Mouse (Mus musculus): ENCODE results near the gene Vps45. TPM values are rescaled to one million over a fixed set of nuclear protein-coding genes. Genes with fewer than 3 reads are reported as not detected.
A peak's percentile ranks its signal among the peaks of the same experiment; 100 is the strongest.

The Vps45 gene
- total and polyA plus RNA-seq, 3 experiments, result 6.1 to 28.7 (median 16.1) TPM

DNA sequence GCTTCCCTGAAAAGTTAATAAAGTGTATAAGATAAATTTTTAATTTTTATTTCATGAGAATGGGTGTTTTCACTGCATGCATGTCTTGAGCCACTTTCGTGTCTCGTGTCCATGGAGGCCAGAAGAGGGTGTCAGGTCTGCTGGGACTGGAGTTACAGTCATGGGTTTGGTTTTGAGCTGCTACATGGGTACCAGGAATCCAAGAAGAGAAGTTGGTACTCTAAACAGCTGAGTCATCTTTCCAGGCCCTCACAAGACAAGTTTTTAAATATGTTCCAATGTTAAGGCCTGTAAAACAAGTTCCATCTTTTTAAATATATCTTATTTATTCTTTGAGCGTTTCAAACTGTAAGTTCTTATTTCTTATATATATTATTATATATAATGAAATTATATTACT, 6.0 kb upstream of the Vps45 start:
- Histone ChIP-seq H3K4me3 (ENCODE audit: low read depth, low read length) (no peak overlapping the region), H3K4me1 (ENCODE audit: insufficient read depth, low read depth, low read length) (peaks cover 13% of the 10 kb centered on the region), H3K27me3 (ENCODE audit: insufficient read depth, low read length) (no peaks in the 10 kb centered on the region), H3K36me3 (replicated peaks) (no peaks in the 10 kb centered on the region), H3K9me3 (replicated peaks) (no peaks in the 10 kb centered on the region)
- TF ChIP-seq GATA1 (IDR thresholded peaks at IDR 0.05; ENCODE audit: borderline replicate concordance, low read length) (no peak), CTCF (IDR thresholded peaks at IDR 0.05; ENCODE audit: low read depth, low read length) (no peak), POLR2AphosphoS5 (IDR thresholded peaks at IDR 0.05; ENCODE audit: insufficient replicate concordance, low read depth, low read length) (no peak), GATA2 (IDR thresholded peaks at IDR 0.05; ENCODE audit: borderline replicate concordance, low read depth, low read length) (no peak), TAL1 (conservative IDR thresholded peaks at IDR 0.05; ENCODE audit: low read depth, low read length) (no peak)
- DNase-seq (ENCODE audit: low spot score) (no peak), ATAC-seq (ENCODE audit: extremely low read depth, insufficient number of reproducible peaks, low FRiP score, poor library complexity, severe bottlenecking) (no peak)

DNA sequence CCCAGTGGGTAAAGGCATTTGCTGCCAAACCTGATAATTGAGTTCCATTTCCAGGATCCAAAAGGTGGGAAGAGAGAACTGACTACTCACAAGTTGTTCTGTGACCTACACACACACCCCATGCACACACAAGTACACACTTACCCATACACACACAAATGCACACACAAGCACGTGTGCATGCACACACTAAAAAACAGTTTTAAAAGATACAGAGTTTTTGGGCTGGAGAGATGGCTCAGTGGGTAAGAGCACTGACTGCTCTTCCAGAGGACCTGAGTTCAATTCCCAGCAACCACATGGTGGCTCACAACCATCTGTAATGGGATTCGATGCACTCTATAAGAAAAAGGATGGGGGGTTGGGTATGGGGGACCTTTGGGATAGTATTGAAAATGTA, 5.0 kb upstream of the Vps45 start:
- Histone ChIP-seq H3K4me1 (ENCODE audit: insufficient read depth, low read depth, low read length) (peaks cover 14% of the 10 kb centered on the region), H3K27me3 (ENCODE audit: insufficient read depth, low read length) (no peaks in the 10 kb centered on the region), H3K9me3 (replicated peaks) (no peaks in the 10 kb centered on the region), H3K4me3 (ENCODE audit: low read depth, low read length) (no peak overlapping the region), H3K36me3 (replicated peaks) (no peaks in the 10 kb centered on the region)
- DNase-seq (ENCODE audit: low spot score) (no peak), ATAC-seq (ENCODE audit: extremely low read depth, insufficient number of reproducible peaks, low FRiP score, poor library complexity, severe bottlenecking) (no peak)
- TF ChIP-seq CTCF (IDR thresholded peaks at IDR 0.05; ENCODE audit: low read depth, low read length) (no peak), POLR2AphosphoS5 (IDR thresholded peaks at IDR 0.05; ENCODE audit: insufficient replicate concordance, low read depth, low read length) (no peak), TAL1 (conservative IDR thresholded peaks at IDR 0.05; ENCODE audit: low read depth, low read length) (no peak), GATA2 (IDR thresholded peaks at IDR 0.05; ENCODE audit: borderline replicate concordance, low read depth, low read length) (no peak), GATA1 (IDR thresholded peaks at IDR 0.05; ENCODE audit: borderline replicate concordance, low read length) (no peak)

- Histone ChIP-seq H3K4me3 (ENCODE audit: low read depth, low read length) (no peak overlapping the region), H3K36me3 (replicated peaks) (peaks cover 13% of the 10 kb centered on the region), H3K9me3 (replicated peaks) (no peaks in the 10 kb centered on the region), H3K27me3 (ENCODE audit: insufficient read depth, low read length) (no peaks in the 10 kb centered on the region), H3K4me1 (ENCODE audit: insufficient read depth, low read depth, low read length) (peaks cover 31% of the 10 kb centered on the region)
- TF ChIP-seq GATA2 (IDR thresholded peaks at IDR 0.05; ENCODE audit: borderline replicate concordance, low read depth, low read length), result no peak
- no peak for TF ChIP-seq CTCF (IDR thresholded peaks at IDR 0.05; ENCODE audit: low read depth, low read length)
- no peak for TF ChIP-seq POLR2AphosphoS5 (IDR thresholded peaks at IDR 0.05; ENCODE audit: insufficient replicate concordance, low read depth, low read length)
- no peak for TF ChIP-seq TAL1 (conservative IDR thresholded peaks at IDR 0.05; ENCODE audit: low read depth, low read length)
- no peak for TF ChIP-seq GATA1 (IDR thresholded peaks at IDR 0.05; ENCODE audit: borderline replicate concordance, low read length)
- ATAC-seq (ENCODE audit: extremely low read depth, insufficient number of reproducible peaks, low FRiP score, poor library complexity, severe bottlenecking), result no peak
- no peak for DNase-seq (ENCODE audit: low spot score)
Measured at GRCm38 (mm10) chr3:96060146-96060545, 1.9 kb upstream of the Vps45 start.

DNA sequence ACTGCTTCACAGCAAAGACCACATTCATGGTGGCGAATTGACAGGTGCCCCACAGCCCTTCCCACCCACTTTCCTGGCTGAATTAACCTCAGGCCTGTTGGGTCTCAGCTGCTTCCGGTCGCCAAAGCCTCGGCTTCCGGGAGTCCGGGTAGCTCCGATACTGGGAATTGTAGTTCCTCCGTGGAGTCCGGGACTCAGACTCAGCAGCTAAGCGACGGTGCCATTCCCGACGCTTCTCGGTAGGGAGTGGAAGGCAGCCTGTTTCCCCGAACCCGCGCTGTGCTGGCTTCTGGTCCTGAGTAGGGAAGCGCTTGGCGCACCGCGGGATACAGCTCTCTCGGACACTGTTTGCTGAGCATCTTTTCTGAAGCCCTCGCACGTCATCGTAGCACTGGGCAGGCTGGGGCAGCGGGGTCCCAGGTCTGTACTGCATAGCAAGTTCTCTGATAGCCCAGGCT, 490 bp downstream of the Vps45 start:
- ATAC-seq (ENCODE audit: extremely low read depth, insufficient number of reproducible peaks, low FRiP score, poor library complexity, severe bottlenecking), result peak; percentile 81
- TF ChIP-seq GATA1 (IDR thresholded peaks at IDR 0.05; ENCODE audit: borderline replicate concordance, low read length) (no peak), TAL1 (conservative IDR thresholded peaks at IDR 0.05; ENCODE audit: low read depth, low read length) (no peak), GATA2 (IDR thresholded peaks at IDR 0.05; ENCODE audit: borderline replicate concordance, low read depth, low read length) (no peak), CTCF (IDR thresholded peaks at IDR 0.05; ENCODE audit: low read depth, low read length) (no peak), POLR2AphosphoS5 (IDR thresholded peaks at IDR 0.05; ENCODE audit: insufficient replicate concordance, low read depth, low read length) (no peak)
- no peaks in the 10 kb centered on the region for H3K9me3 ChIP-seq (replicated peaks)
- no peaks in the 10 kb centered on the region for H3K27me3 ChIP-seq (ENCODE audit: insufficient read depth, low read length)
- DNase-seq (ENCODE audit: low spot score), result peak; percentile 75
- H3K4me3 ChIP-seq (ENCODE audit: low read depth, low read length), result peak overlapping the region; percentile 83
- H3K36me3 ChIP-seq (replicated peaks), result peaks cover 24% of the 10 kb centered on the region
- H3K4me1 ChIP-seq (ENCODE audit: insufficient read depth, low read depth, low read length), result peaks cover 26% of the 10 kb centered on the region

- TF ChIP-seq GATA1 (IDR thresholded peaks at IDR 0.05; ENCODE audit: borderline replicate concordance, low read length), result no peak
- no peak for TF ChIP-seq CTCF (IDR thresholded peaks at IDR 0.05; ENCODE audit: low read depth, low read length)
- TF ChIP-seq TAL1 (conservative IDR thresholded peaks at IDR 0.05; ENCODE audit: low read depth, low read length), result no peak
- TF ChIP-seq GATA2 (IDR thresholded peaks at IDR 0.05; ENCODE audit: borderline replicate concordance, low read depth, low read length), result no peak
- peaks cover 23% of the 10 kb centered on the region for H3K4me1 ChIP-seq (ENCODE audit: insufficient read depth, low read depth, low read length)
- H3K9me3 ChIP-seq (replicated peaks), result no peaks in the 10 kb centered on the region
- ATAC-seq (ENCODE audit: extremely low read depth, insufficient number of reproducible peaks, low FRiP score, poor library complexity, severe bottlenecking) (no peak), DNase-seq (ENCODE audit: low spot score) (no peak)
- no peak overlapping the region for H3K4me3 ChIP-seq (ENCODE audit: low read depth, low read length)
- H3K27me3 ChIP-seq (ENCODE audit: insufficient read depth, low read length), result no peaks in the 10 kb centered on the region
- H3K36me3 ChIP-seq (replicated peaks), result peaks cover 27% of the 10 kb centered on the region
Measured at GRCm38 (mm10) chr3:96056031-96056430, 2.2 kb downstream of the Vps45 start.

DNA sequence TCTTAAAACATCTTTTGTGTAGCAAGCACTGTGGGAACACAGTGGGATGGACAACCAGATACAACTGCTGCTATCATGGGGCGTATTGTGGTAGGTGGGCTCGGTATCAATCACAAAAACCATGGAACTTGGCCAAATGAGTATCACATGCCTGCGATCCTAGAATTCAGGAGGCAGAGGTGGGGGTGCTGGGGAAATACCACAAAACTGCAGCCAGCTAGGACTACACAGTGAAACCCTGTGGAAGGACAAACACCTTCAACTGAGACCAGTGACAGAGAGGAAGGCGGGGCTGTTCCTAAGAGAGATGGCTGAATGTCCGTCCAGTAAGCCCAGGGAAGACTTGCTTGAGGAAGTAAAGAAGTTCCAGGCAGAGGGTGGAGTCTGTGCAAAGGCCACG, 3.0 kb downstream of the Vps45 start:
- H3K9me3 ChIP-seq (replicated peaks), result no peaks in the 10 kb centered on the region
- no peak overlapping the region for H3K4me3 ChIP-seq (ENCODE audit: low read depth, low read length)
- H3K27me3 ChIP-seq (ENCODE audit: insufficient read depth, low read length), result no peaks in the 10 kb centered on the region
- ATAC-seq (ENCODE audit: extremely low read depth, insufficient number of reproducible peaks, low FRiP score, poor library complexity, severe bottlenecking) (no peak), DNase-seq (ENCODE audit: low spot score) (no peak)
- peaks cover 23% of the 10 kb centered on the region for H3K4me1 ChIP-seq (ENCODE audit: insufficient read depth, low read depth, low read length)
- H3K36me3 ChIP-seq (replicated peaks), result peaks cover 34% of the 10 kb centered on the region
- TF ChIP-seq CTCF (IDR thresholded peaks at IDR 0.05; ENCODE audit: low read depth, low read length) (no peak), GATA1 (IDR thresholded peaks at IDR 0.05; ENCODE audit: borderline replicate concordance, low read length) (no peak), TAL1 (conservative IDR thresholded peaks at IDR 0.05; ENCODE audit: low read depth, low read length) (no peak), POLR2AphosphoS5 (IDR thresholded peaks at IDR 0.05; ENCODE audit: insufficient replicate concordance, low read depth, low read length) (no peak), GATA2 (IDR thresholded peaks at IDR 0.05; ENCODE audit: borderline replicate concordance, low read depth, low read length) (no peak)
